Mouse (Mus musculus) ES-Bruce4 (cell line): ENCODE measurements around the gene Kcnd3. TPM values are rescaled to one million over a fixed set of nuclear protein-coding genes. Genes with fewer than 3 reads are reported as not detected.

Experiments used
- H3K27ac ChIP-seq: 2 replicates; pipeline ENCODE4 v1.5.1; 2012; ENCODE audit warnings: low read length, inconsistent platforms; ENCODE audit not compliant: insufficient read depth
- H3K27me3 ChIP-seq: 2 replicates; pipeline ENCODE4 v1.6.1; 2012; ENCODE audit warnings: mild to moderate bottlenecking, low read length, inconsistent platforms; ENCODE audit not compliant: control insufficient read depth, poor library complexity, insufficient read depth, severe bottlenecking
- H3K36me3 ChIP-seq: 2 replicates; pipeline ENCODE4 v1.6.1; 2012; ENCODE audit warnings: inconsistent platforms, mild to moderate bottlenecking, low read length, moderate library complexity; ENCODE audit not compliant: control insufficient read depth, poor library complexity, insufficient read depth, severe bottlenecking
- H3K4me1 ChIP-seq: one replicate; pipeline ENCODE4 v1.8.1; 2011; ENCODE audit warnings: low read length; ENCODE audit not compliant: control insufficient read depth, insufficient read depth
- H3K4me3 ChIP-seq: 2 replicates; pipeline ENCODE4 v1.5.1; 2011; ENCODE audit warnings: low read depth, mild to moderate bottlenecking, low read length
- H3K9ac ChIP-seq: 2 replicates; pipeline ENCODE4 v1.6.1; 2012; ENCODE audit warnings: low read depth, mild to moderate bottlenecking, inconsistent platforms; ENCODE audit not compliant: poor library complexity, severe bottlenecking
- H3K9me3 ChIP-seq: replicated peaks from 2 replicates; pipeline ENCODE4 v1.6.1; 2012; ENCODE audit warnings: mild to moderate bottlenecking, low read length, inconsistent platforms; ENCODE audit not compliant: control insufficient read depth, poor library complexity, insufficient read depth, severe bottlenecking
- CTCF ChIP-seq: IDR thresholded peaks from one replicate; pipeline ENCODE4 v1.8.1; 2011; ENCODE audit warnings: low read depth, low read length
- EP300 ChIP-seq: IDR thresholded peaks from 2 replicates; pipeline ENCODE4 v1.6.1; 2011; ENCODE audit warnings: low read depth, low read length; ENCODE audit not compliant: insufficient read depth
- POLR2A ChIP-seq: IDR thresholded peaks from one replicate; pipeline ENCODE4 v1.8.1; 2011; ENCODE audit warnings: low read length; ENCODE audit not compliant: insufficient read depth
- polyA plus RNA-seq: library from polyadenylated mRNA; stranded (reverse); fragments of >200 nt; gene quantifications from 2 replicates; pipeline ENCODE4 v1.2.4, GENCODE M21; 2011; ENCODE audit warnings: low read depth; ENCODE audit not compliant: missing spikeins, insufficient read depth, insufficient read length

Kcnd3 gene
- polyA plus RNA-seq, 1 experiment = not detected

GRCm38 (mm10) chr3:105408211-105408610 lies 43.9 kb upstream of the Kcnd3 start:
- Histone ChIP-seq H3K27me3 (no peaks in the 10 kb centered on the region), H3K27ac (no peak overlapping the region), H3K9ac (no peak overlapping the region), H3K9me3 (no peaks in the 10 kb centered on the region), H3K36me3 (no peaks in the 10 kb centered on the region), H3K4me1 (no peaks in the 10 kb centered on the region), H3K4me3 (no peak overlapping the region)
- no peak for TF ChIP-seq CTCF
- TF ChIP-seq POLR2A = no peak
- no peak for TF ChIP-seq EP300

DNA sequence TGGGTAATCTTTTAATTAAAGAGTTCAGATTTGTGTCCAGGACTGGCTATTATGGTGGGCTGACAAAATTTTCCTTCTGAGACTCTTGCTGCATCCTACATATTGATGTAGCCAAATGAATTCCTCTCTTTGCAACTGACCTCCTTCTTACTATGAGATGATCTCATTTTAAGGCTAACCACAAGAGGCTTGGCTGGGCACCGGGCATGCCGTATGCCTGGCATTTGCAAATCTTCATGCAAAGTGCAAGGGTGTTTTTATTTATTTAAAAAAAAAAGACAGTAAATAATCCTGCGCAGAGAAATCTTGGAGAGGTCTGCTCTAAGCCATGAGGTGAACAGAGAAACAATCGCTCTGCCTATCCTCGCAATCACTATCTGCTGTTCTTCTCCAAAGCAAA lies 41.3 kb upstream of the Kcnd3 start:
- Histone ChIP-seq H3K4me1 (no peaks in the 10 kb centered on the region), H3K4me3 (no peak overlapping the region), H3K9me3 (no peaks in the 10 kb centered on the region), H3K9ac (no peak overlapping the region), H3K27me3 (no peaks in the 10 kb centered on the region), H3K36me3 (no peaks in the 10 kb centered on the region), H3K27ac (no peak overlapping the region)
- TF ChIP-seq POLR2A = no peak
- TF ChIP-seq EP300 = no peak
- TF ChIP-seq CTCF = no peak

- Histone ChIP-seq H3K27me3 (no peaks in the 10 kb centered on the region), H3K36me3 (no peaks in the 10 kb centered on the region), H3K9me3 (no peaks in the 10 kb centered on the region), H3K4me1 (no peaks in the 10 kb centered on the region), H3K9ac (no peak overlapping the region), H3K4me3 (no peak overlapping the region), H3K27ac (no peak overlapping the region)
- TF ChIP-seq POLR2A (no peak), EP300 (no peak), CTCF (no peak)
These were observed 40.4 kb upstream of the Kcnd3 start for GRCm38 (mm10) chr3:105411776-105412175.

GRCm38 (mm10) chr3:105412229-105412628 lies 39.9 kb upstream of the Kcnd3 start:
- Histone ChIP-seq H3K27ac (no peak overlapping the region), H3K4me3 (no peak overlapping the region), H3K4me1 (no peaks in the 10 kb centered on the region), H3K9ac (no peak overlapping the region), H3K9me3 (no peaks in the 10 kb centered on the region), H3K36me3 (no peaks in the 10 kb centered on the region), H3K27me3 (no peaks in the 10 kb centered on the region)
- TF ChIP-seq CTCF (no peak), POLR2A (no peak), EP300 (no peak)

DNA sequence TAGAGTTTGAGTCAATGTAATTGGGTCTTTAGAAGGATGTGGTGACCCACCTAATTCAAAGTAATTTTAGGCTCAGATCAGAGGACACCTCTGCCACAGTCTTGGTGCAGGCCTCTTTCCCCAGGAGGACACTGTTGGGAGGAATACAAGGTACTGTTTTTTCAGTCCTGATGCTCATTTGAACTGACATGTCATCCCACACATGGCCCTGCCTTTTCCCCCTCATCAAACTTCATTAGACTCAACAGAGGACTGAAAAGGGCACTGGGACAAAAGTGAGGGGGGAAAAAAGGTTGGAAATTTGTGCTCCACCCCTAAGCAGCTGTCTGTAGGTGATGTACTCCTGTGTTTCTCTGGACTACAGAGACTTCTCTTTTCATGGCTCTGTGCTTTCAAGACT lies 39.4 kb upstream of the Kcnd3 start:
- H3K27ac ChIP-seq = no peak overlapping the region

GRCm38 (mm10) chr3:105418441-105418840 lies 33.7 kb upstream of the Kcnd3 start:
- Histone ChIP-seq H3K27me3 (no peaks in the 10 kb centered on the region), H3K27ac (no peak overlapping the region), H3K4me3 (no peak overlapping the region), H3K4me1 (no peaks in the 10 kb centered on the region), H3K9ac (no peak overlapping the region), H3K36me3 (no peaks in the 10 kb centered on the region), H3K9me3 (peaks cover 13% of the 10 kb centered on the region)
- TF ChIP-seq POLR2A (no peak), EP300 (no peak), CTCF (no peak)

More for the DNA sequence above, 39.4 kb upstream of the Kcnd3 start:
- Histone ChIP-seq H3K27me3 (no peaks in the 10 kb centered on the region), H3K9me3 (no peaks in the 10 kb centered on the region), H3K4me1 (no peaks in the 10 kb centered on the region), H3K4me3 (no peak overlapping the region), H3K36me3 (no peaks in the 10 kb centered on the region), H3K9ac (no peak overlapping the region)
- TF ChIP-seq POLR2A (no peak), EP300 (no peak), CTCF (no peak)

GRCm38 (mm10) chr3:105422391-105422790 lies 29.7 kb upstream of the Kcnd3 start:
- Histone ChIP-seq H3K9ac (no peak overlapping the region), H3K9me3 (peaks cover 13% of the 10 kb centered on the region), H3K36me3 (no peaks in the 10 kb centered on the region), H3K27me3 (no peaks in the 10 kb centered on the region), H3K4me3 (no peak overlapping the region), H3K27ac (no peak overlapping the region), H3K4me1 (no peaks in the 10 kb centered on the region)
- TF ChIP-seq POLR2A (no peak), CTCF (no peak), EP300 (no peak)
